Mouse (Mus musculus) G1E-ER4 (cell line): ENCODE results near the gene RPS10-NUDT3. TPM values are rescaled to one million over a fixed set of nuclear protein-coding genes. Genes with fewer than 3 reads are reported as not detected.

ENCODE experiments used
- GATA1 ChIP-seq: IDR thresholded peaks from one replicate; pipeline ENCODE4 v1.8.0; 2012; ENCODE audit warnings: low read length, inconsistent platforms
- polyA plus RNA-seq: library from polyadenylated mRNA; stranded (reverse); fragments of >175 nt; gene quantifications from 2 replicates; pipeline ENCODE4 v1.2.3, GENCODE M21; 2012

RPS10-NUDT3 gene
- polyA plus RNA-seq, 1 experiment = not detected

GRCm38 (mm10) chr17:27623360-27624326 lies 11.4 kb downstream of the RPS10-NUDT3 start, which contains the start of gene Nudt3:
Nudt3 (minus strand) TSS chr17:27623495.
- TF ChIP-seq GATA1 = no peak

- no peak for TF ChIP-seq GATA1
Observed at GRCm38 (mm10) chr17:27622611-27623359, 12.2 kb downstream of the RPS10-NUDT3 start.

- no peak for TF ChIP-seq GATA1
Observed at GRCm38 (mm10) chr17:27621705-27622531, 13.1 kb downstream of the RPS10-NUDT3 start.

GRCm38 (mm10) chr17:27621161-27621560 lies 13.9 kb downstream of the RPS10-NUDT3 start:
- no peak for TF ChIP-seq GATA1

GRCm38 (mm10) chr17:27615388-27615787 lies 19.6 kb downstream of the RPS10-NUDT3 start:
- no peak for TF ChIP-seq GATA1

GRCm38 (mm10) chr17:27613016-27613415 lies 22.0 kb downstream of the RPS10-NUDT3 start:
- TF ChIP-seq GATA1 = no peak

GRCm38 (mm10) chr17:27611994-27612393 lies 23.0 kb downstream of the RPS10-NUDT3 start:
- no peak for TF ChIP-seq GATA1

- TF ChIP-seq GATA1 = no peak
Observed at GRCm38 (mm10) chr17:27611519-27611884, 23.5 kb downstream of the RPS10-NUDT3 start.

- peak; percentile 47 for TF ChIP-seq GATA1
Observed at GRCm38 (mm10) chr17:27610679-27611518, 24.1 kb downstream of the RPS10-NUDT3 start.

- TF ChIP-seq GATA1 = no peak
Observed at GRCm38 (mm10) chr17:27609576-27609975, 25.4 kb downstream of the RPS10-NUDT3 start.

- no peak for TF ChIP-seq GATA1
Observed at GRCm38 (mm10) chr17:27603522-27604234, 31.3 kb downstream of the RPS10-NUDT3 start.

- no peak for TF ChIP-seq GATA1
Observed at GRCm38 (mm10) chr17:27603036-27603435, 32.0 kb downstream of the RPS10-NUDT3 start.

- no peak for TF ChIP-seq GATA1
Observed at GRCm38 (mm10) chr17:27600869-27601268, 34.2 kb downstream of the RPS10-NUDT3 start.

- TF ChIP-seq GATA1 = no peak
Observed at GRCm38 (mm10) chr17:27600286-27600685, 34.7 kb downstream of the RPS10-NUDT3 start.
